Mouse (Mus musculus) thymus, adult 2 months (tissue): ENCODE results near the gene Aicda. TPM values are rescaled to one million over a fixed set of nuclear protein-coding genes. Genes with fewer than 3 reads are reported as not detected.
A peak's percentile ranks its signal among the peaks of the same experiment; 100 is the strongest.

Experiments
- DNase-seq: peaks from one replicate; pipeline ENCODE4 v3.0.0; 2021
- H3K27ac ChIP-seq: fragments of 200-500 bp; 2 replicates; pipeline ENCODE4 v1.5.1; 2012; ENCODE audit warnings: low read length, control low read depth; ENCODE audit not compliant: control insufficient read depth, insufficient read depth
- H3K27me3 ChIP-seq: fragments of 200-500 bp; 2 replicates; pipeline ENCODE4 v1.6.1; 2012; ENCODE audit warnings: mild to moderate bottlenecking, low read length, moderate library complexity, mixed read lengths; ENCODE audit not compliant: control insufficient read depth, insufficient read depth
- H3K36me3 ChIP-seq: fragments of 200-500 bp; 2 replicates; pipeline ENCODE4 v1.6.1; 2012; ENCODE audit warnings: mild to moderate bottlenecking, low read length, moderate library complexity; ENCODE audit not compliant: control insufficient read depth, insufficient read depth
- H3K4me1 ChIP-seq: fragments of 200-500 bp; replicated peaks from 2 replicates; pipeline ENCODE4 v1.6.1; 2012; ENCODE audit warnings: low read length; ENCODE audit not compliant: control insufficient read depth, insufficient read depth
- H3K4me3 ChIP-seq: fragments of 200-500 bp; 2 replicates; pipeline ENCODE4 v1.5.1; 2012; ENCODE audit warnings: mild to moderate bottlenecking, low read length, control low read depth, moderate library complexity; ENCODE audit not compliant: control insufficient read depth, insufficient read depth
- CTCF ChIP-seq: fragments of 200-500 bp; IDR thresholded peaks from 2 replicates; pipeline ENCODE4 v1.5.1; 2012; ENCODE audit warnings: mild to moderate bottlenecking, control low read depth, low read length, moderate library complexity, borderline replicate concordance; ENCODE audit not compliant: control insufficient read depth, poor library complexity, insufficient read depth; ENCODE audit errors: extremely low read depth
- POLR2A ChIP-seq: fragments of 200-500 bp; IDR thresholded peaks from 2 replicates; pipeline ENCODE4 v1.6.1; 2012; ENCODE audit warnings: mild to moderate bottlenecking, low read length, control low read depth, moderate library complexity; ENCODE audit not compliant: control insufficient read depth, poor library complexity, insufficient read depth; ENCODE audit errors: extremely low read depth
- WGBS: fragments of 180-500 bp; shearing (Covaris S2); methylation state at CpG from one replicate; pipeline ENCODE4 v1.1.7; 2018; 5-methylcytosine and 5-hydroxymethylcytosine counted together
- polyA plus RNA-seq: library from polyadenylated mRNA; depleted of rRNA; stranded (reverse); fragments of >200 nt; gene quantifications from 2 replicates; pipeline ENCODE4 v1.2.3, GENCODE M21; 2012

Gene Aicda
- polyA plus RNA-seq, 1 experiment = 0.28 TPM

DNA sequence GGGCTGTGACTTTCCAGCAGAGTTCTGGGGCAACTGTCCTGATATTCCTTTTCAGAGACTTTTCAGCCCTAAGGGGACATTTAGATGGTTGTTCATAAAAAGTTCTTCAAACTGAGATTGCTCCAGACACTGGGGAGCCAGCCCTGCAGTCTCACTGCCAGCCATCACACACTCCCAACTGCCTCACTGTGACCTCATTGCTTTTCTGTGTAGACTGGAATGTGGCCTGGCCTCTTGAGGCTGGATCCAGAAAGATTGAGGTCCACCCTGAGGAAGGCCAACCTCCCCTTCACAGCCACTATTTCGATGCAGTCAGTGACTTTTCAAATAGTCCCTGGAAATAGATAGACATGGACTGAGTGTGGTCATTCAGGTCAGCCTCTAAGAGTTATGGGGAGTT lies 35.9 kb upstream of the Aicda start:
- 91% methylated on average over 1 of the region's 1 CpGs for WGBS
- H3K27ac ChIP-seq = no peak overlapping the region
- H3K36me3 ChIP-seq = no peaks in the 10 kb centered on the region
- TF ChIP-seq POLR2A (no peak), CTCF (no peak)
- H3K4me1 ChIP-seq = no peaks in the 10 kb centered on the region
- H3K4me3 ChIP-seq = no peak overlapping the region
- no peak for DNase-seq
- H3K27me3 ChIP-seq = no peaks in the 10 kb centered on the region

- Histone ChIP-seq H3K4me1 (no peaks in the 10 kb centered on the region), H3K27me3 (no peaks in the 10 kb centered on the region), H3K4me3 (no peak overlapping the region), H3K27ac (no peak overlapping the region), H3K36me3 (no peaks in the 10 kb centered on the region)
- TF ChIP-seq CTCF (no peak), POLR2A (no peak)
- 49% methylated on average over 2 of the region's 2 CpGs for WGBS
- no peak for DNase-seq
Observed at GRCm38 (mm10) chr6:122519384-122519783, 34.2 kb upstream of the Aicda start.

DNA sequence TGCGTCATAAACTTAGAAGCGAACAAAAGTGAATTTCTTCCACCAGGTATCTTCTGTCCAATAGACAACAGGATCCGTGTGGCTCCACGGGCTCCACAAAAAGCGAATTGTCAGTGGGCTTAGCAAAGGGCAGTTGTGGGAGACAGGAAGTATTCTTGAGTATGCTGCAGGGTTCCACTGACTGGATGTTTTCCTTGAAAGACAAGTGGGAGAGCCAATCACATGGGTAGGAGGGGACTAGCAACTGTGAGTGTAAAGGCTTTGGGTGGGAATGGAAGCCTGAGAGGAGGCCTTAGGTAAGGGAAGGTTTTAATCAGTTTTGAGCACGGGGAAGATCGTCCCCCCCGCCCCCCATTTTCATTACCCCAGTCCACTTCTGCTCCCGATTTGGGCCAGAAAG lies 31.0 kb upstream of the Aicda start:
- H3K27me3 ChIP-seq = no peaks in the 10 kb centered on the region
- no peaks in the 10 kb centered on the region for H3K4me1 ChIP-seq
- TF ChIP-seq POLR2A = no peak
- TF ChIP-seq CTCF = no peak
- H3K27ac ChIP-seq = no peak overlapping the region
- no peak for DNase-seq
- 86% methylated on average over 9 of the region's 9 CpGs for WGBS
- H3K36me3 ChIP-seq = no peaks in the 10 kb centered on the region
- H3K4me3 ChIP-seq = no peak overlapping the region

- H3K27me3 ChIP-seq = no peaks in the 10 kb centered on the region
- TF ChIP-seq POLR2A (no peak), CTCF (no peak)
- WGBS = 80% methylated on average over 8 of the region's 8 CpGs
Observed at GRCm38 (mm10) chr6:122523289-122523688, 30.3 kb upstream of the Aicda start.

DNA sequence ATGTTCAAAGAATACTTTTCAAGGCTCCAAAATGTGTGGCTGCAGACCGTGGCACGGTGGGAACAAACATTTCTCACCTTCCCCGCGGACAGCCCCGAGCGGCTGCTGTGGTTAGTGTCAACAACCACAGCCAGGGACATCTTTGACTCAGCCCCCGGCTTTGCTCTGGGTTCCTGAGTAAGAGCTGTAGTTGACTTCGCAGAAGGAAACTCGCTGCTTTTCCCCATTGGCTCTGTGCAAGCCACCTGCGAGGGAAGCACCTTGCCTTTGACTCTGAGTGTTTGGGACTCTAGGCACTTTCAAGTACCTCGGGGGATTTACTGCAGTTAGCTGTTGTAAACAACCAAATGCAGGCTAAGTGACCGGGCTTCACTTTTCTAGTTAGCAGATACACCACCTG lies 26.0 kb upstream of the Aicda start:
- H3K27ac ChIP-seq = no peak overlapping the region
- WGBS = 5% methylated on average over 12 of the region's 12 CpGs
- no peak overlapping the region for H3K4me3 ChIP-seq
- no peaks in the 10 kb centered on the region for H3K36me3 ChIP-seq
- TF ChIP-seq POLR2A = no peak
- TF ChIP-seq CTCF = no peak
- H3K4me1 ChIP-seq = no peaks in the 10 kb centered on the region
- no peaks in the 10 kb centered on the region for H3K27me3 ChIP-seq
- DNase-seq = peak; percentile 4

More at GRCm38 (mm10) chr6:122523289-122523688, 30.3 kb upstream of the Aicda start:
- Histone ChIP-seq H3K36me3 (no peaks in the 10 kb centered on the region), H3K27ac (no peak overlapping the region), H3K4me3 (no peak overlapping the region), H3K4me1 (no peaks in the 10 kb centered on the region)
- no peak for DNase-seq

DNA sequence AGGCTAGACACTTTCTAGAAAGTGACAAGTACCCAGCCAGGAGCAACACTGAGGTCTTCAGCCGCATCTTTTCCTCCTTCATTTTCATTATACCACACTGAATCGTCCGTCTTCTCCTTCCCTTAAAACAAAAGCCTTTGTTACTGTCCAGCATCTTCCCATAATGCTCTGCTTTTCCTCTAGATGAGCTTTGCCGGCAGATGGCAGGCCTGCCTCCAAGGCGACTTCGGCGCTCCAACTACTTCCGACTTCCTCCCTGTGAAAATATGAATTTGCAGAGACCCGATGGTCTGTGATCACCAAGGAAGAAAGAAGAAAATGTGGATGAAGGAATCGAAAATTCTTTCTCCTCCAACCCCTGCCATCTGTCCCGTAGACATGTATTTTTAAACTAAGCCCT lies 25.5 kb upstream of the Aicda start:
- 0 out of 2 replicates have a peak, but pooled peaks cover 2% of the 10 kb centered on the region for H3K4me1 ChIP-seq
- WGBS = 84% methylated on average over 11 of the region's 11 CpGs
- TF ChIP-seq POLR2A = no peak
- TF ChIP-seq CTCF = no peak
- DNase-seq = no peak
- no peak overlapping the region for H3K27ac ChIP-seq
- H3K4me3 ChIP-seq = no peak overlapping the region
- H3K36me3 ChIP-seq = no peaks in the 10 kb centered on the region
- no peaks in the 10 kb centered on the region for H3K27me3 ChIP-seq

DNA sequence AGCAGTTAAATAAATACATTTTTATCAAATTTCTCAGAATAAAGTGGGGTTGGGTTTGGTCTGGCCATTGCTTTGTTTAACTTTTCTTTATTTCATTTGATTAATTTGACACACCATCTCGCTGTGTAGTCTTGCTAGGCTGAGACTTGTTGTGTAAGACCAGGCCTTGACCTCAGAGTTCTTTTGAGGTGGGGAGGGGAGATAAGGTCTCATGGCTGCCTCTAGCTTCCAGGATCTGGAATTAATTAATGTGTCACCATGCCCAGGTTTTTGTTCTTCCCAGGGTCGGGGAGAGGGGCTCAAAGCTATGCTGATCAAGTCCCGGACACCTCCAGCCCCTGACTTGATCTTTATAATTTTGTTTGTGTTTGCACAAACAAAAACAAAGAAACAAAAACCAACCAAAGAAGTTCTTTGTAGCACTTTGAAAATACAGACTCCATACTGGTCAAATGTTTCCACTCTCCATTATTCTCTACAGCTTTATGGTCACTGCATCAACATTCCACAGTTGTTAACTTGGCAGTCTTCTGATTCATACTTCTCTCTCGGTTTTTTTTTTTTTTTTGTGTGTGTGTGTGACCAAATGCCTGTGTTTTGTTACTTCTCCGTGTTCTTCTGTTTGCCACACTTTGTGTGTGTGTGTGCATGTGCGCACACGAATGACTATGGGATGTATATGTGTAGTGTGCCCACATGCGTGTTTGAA lies 22.0 kb upstream of the Aicda start:
- 92% methylated on average over 8 of the region's 8 CpGs for WGBS
- no peaks in the 10 kb centered on the region for H3K27me3 ChIP-seq

More for the DNA sequence above, 22.0 kb upstream of the Aicda start:
- peaks cover 4% of the 10 kb centered on the region; the same call in 1 of the 2 replicates for H3K4me1 ChIP-seq
- H3K36me3 ChIP-seq = no peaks in the 10 kb centered on the region
- DNase-seq = no peak
- no peak overlapping the region for H3K4me3 ChIP-seq
- no peak overlapping the region for H3K27ac ChIP-seq
- no peak for TF ChIP-seq CTCF
- no peak for TF ChIP-seq POLR2A
